Mouse (Mus musculus) embryonic fibroblast, embryonic 13.5 days (primary cell): ENCODE measurements around the gene Lcmt1.

Experiments used
- CTCF ChIP-seq: IDR thresholded peaks from 2 replicates; pipeline ENCODE4 v1.5.1; 2011; ENCODE audit warnings: mild to moderate bottlenecking, control low read depth, low read length, moderate library complexity, borderline replicate concordance; ENCODE audit not compliant: insufficient read depth
- POLR2A ChIP-seq: IDR thresholded peaks from 2 replicates; pipeline ENCODE4 v1.6.1; 2011; ENCODE audit warnings: low read depth, mild to moderate bottlenecking, control low read depth, low read length, moderate library complexity

GRCm38 (mm10) chr7:123362806-123363205 is 6.8 kb upstream of the Lcmt1 start:
- TF ChIP-seq POLR2A: no peak
- TF ChIP-seq CTCF: no peak
